Mouse (Mus musculus) liver, adult 2 months (tissue): ENCODE data around the gene Gse1.

ENCODE experiments used
- CTCF ChIP-seq: fragments of 200-500 bp; IDR thresholded peaks from 2 replicates; pipeline ENCODE4 v1.5.1; 2011; ENCODE audit warnings: low read depth, low read length, control low read depth
- POLR2A ChIP-seq: fragments of 200-500 bp; IDR thresholded peaks from 2 replicates; pipeline ENCODE4 v1.6.1; 2011; ENCODE audit warnings: low read length, control low read depth; ENCODE audit not compliant: insufficient read depth; ENCODE audit errors: extremely low read depth

GRCm38 (mm10) chr8:120528332-120528731 lies 300.1 kb downstream of the Gse1 start:
- TF ChIP-seq POLR2A (no peak), CTCF (no peak)
